Mouse (Mus musculus) natural killer cell, adult 2 months (primary cell): ENCODE data around the gene Tph1.
"Not testable (repeated sequence)": the region's sequence is repeated elsewhere in the genome, so short reads cannot be mapped to it uniquely, and the experiment has no call there.

Experiments used
- DNase-seq, 2 experiments: peaks; one replicate each; pipeline ENCODE4 v3.0.0; 2022; ENCODE audit warnings: low spot score in 2 of 2

Tph1 gene

GRCm38 (mm10) chr7:46672160-46672672 is at the start of gene Tph1:
TSS of gene Tph1 (minus strand) at chr7:46672537.
- no peak for DNase-seq

- DNase-seq = no peak
Observed at GRCm38 (mm10) chr7:46720460-46720859, 48.1 kb upstream of the Tph1 start.

GRCm38 (mm10) chr7:46719526-46719925 is 47.2 kb upstream of the Tph1 start:
- no peak for DNase-seq

- DNase-seq = no peak
Observed at GRCm38 (mm10) chr7:46718591-46719270, 46.4 kb upstream of the Tph1 start.

GRCm38 (mm10) chr7:46716897-46717296 is 44.6 kb upstream of the Tph1 start:
- no peak for DNase-seq

- no peak for DNase-seq
Observed at GRCm38 (mm10) chr7:46715600-46715999, 43.3 kb upstream of the Tph1 start, which contains the start of gene Saa3. TSS of gene Saa3 (minus strand) at chr7:46715700.

- peak; percentile 58 to 72 for DNase-seq
Observed at GRCm38 (mm10) chr7:46714518-46714917, 42.2 kb upstream of the Tph1 start.

GRCm38 (mm10) chr7:46712250-46712649 is 39.9 kb upstream of the Tph1 start:
- peak in 1 of 2 experiments; percentile 40 for DNase-seq

- peak; percentile 77 to 88 for DNase-seq
Observed at GRCm38 (mm10) chr7:46710390-46710844, 38.1 kb upstream of the Tph1 start, which contains the start of gene Saal1. TSS of gene Saal1 (minus strand) at chr7:46710680.

- no peak for DNase-seq
Observed at GRCm38 (mm10) chr7:46700521-46701025, 28.2 kb upstream of the Tph1 start.

- no peak for DNase-seq
Observed at GRCm38 (mm10) chr7:46696754-46697153, 24.4 kb upstream of the Tph1 start.

GRCm38 (mm10) chr7:46686827-46687226 is 14.5 kb upstream of the Tph1 start:
- peak in 1 of 2 experiments; percentile 30 for DNase-seq

- DNase-seq = no peak
Observed at GRCm38 (mm10) chr7:46680732-46681131, 8.4 kb upstream of the Tph1 start.

GRCm38 (mm10) chr7:46679044-46679443 is 6.7 kb upstream of the Tph1 start:
- DNase-seq = not testable (repeated sequence)

- DNase-seq = no peak
Observed at GRCm38 (mm10) chr7:46678417-46678816, 6.1 kb upstream of the Tph1 start.

GRCm38 (mm10) chr7:46676808-46677360 is 4.5 kb upstream of the Tph1 start:
- no peak for DNase-seq

- no peak for DNase-seq
Observed at GRCm38 (mm10) chr7:46675886-46676285, 3.5 kb upstream of the Tph1 start.

- DNase-seq = no peak
Observed at GRCm38 (mm10) chr7:46675061-46675460, 2.7 kb upstream of the Tph1 start.

- no peak for DNase-seq
Observed at GRCm38 (mm10) chr7:46667256-46667655, 5.1 kb downstream of the Tph1 start.

- DNase-seq = peak in 1 of 2 experiments; percentile 4
Observed at GRCm38 (mm10) chr7:46665236-46665635, 7.1 kb downstream of the Tph1 start.

GRCm38 (mm10) chr7:46661591-46662090 is 10.7 kb downstream of the Tph1 start:
- DNase-seq = no peak

- no peak for DNase-seq
Observed at GRCm38 (mm10) chr7:46652279-46652678, 20.1 kb downstream of the Tph1 start.

- not testable (repeated sequence) for DNase-seq
Observed at GRCm38 (mm10) chr7:46650231-46650630, 22.1 kb downstream of the Tph1 start.
